Mouse (Mus musculus): ENCODE measurements around the gene Myrip. TPM values are rescaled to one million over a fixed set of nuclear protein-coding genes. Genes with fewer than 3 reads are reported as not detected.

Myrip gene
- total and polyA plus RNA-seq, 2 experiments from 2014 or later: 3.0 to 12.4 TPM

GRCm38 (mm10) chr9:120418582-120418981 lies 117.3 kb downstream of the Myrip start:
- H3K4me2 ChIP-seq (ENCODE audit: low read depth): no peak overlapping the region
- ATAC-seq (no peak), DNase-seq (no peak)
- no peaks in the 10 kb centered on the region for H3K9me3 ChIP-seq (ENCODE audit: low read length)
- WGBS: 92% methylated on average over 7 of the region's 7 CpGs
- 0 out of 2 replicates have a peak, but pooled peaks cover 3% of the 10 kb centered on the region for H3K4me1 ChIP-seq (ENCODE audit: insufficient read depth)
- no peak overlapping the region for H3K9ac ChIP-seq
- no peak overlapping the region for H3K4me3 ChIP-seq (ENCODE audit: low read depth, low read length)
- H3K36me3 ChIP-seq (ENCODE audit: insufficient read depth): no peaks in the 10 kb centered on the region
- H3K27me3 ChIP-seq (ENCODE audit: insufficient read depth, low read length): no peaks in the 10 kb centered on the region
- H3K27ac ChIP-seq (ENCODE audit: low read depth, low read length): no peak overlapping the region
- TF ChIP-seq CTCF (IDR thresholded peaks at IDR 0.05; ENCODE audit: low read depth): no peak

- Histone ChIP-seq H3K27ac (ENCODE audit: low read depth, low read length) (no peak overlapping the region), H3K4me3 (ENCODE audit: low read depth, low read length) (no peak overlapping the region), H3K27me3 (ENCODE audit: insufficient read depth, low read length) (no peaks in the 10 kb centered on the region), H3K9me3 (ENCODE audit: low read length) (no peaks in the 10 kb centered on the region), H3K9ac (no peak overlapping the region), H3K4me1 (ENCODE audit: insufficient read depth) (no peaks in the 10 kb centered on the region), H3K36me3 (ENCODE audit: insufficient read depth) (no peaks in the 10 kb centered on the region), H3K4me2 (ENCODE audit: low read depth) (no peak overlapping the region)
- TF ChIP-seq CTCF (IDR thresholded peaks at IDR 0.05; ENCODE audit: low read depth): no peak
- ATAC-seq (no peak), DNase-seq (no peak)
- 75% methylated on average over 7 of the region's 7 CpGs for WGBS
Measured at GRCm38 (mm10) chr9:120424567-120424966, 123.3 kb downstream of the Myrip start.

GRCm38 (mm10) chr9:120425768-120426167 lies 124.5 kb downstream of the Myrip start:
- peak; percentile 88 for TF ChIP-seq CTCF (IDR thresholded peaks at IDR 0.05; ENCODE audit: low read depth)
- DNase-seq (peak; percentile 89), ATAC-seq (peak; percentile 48; the same call in 1 of the 2 replicates)
- Histone ChIP-seq H3K9ac (no peak overlapping the region), H3K4me2 (ENCODE audit: low read depth) (no peak overlapping the region), H3K27ac (ENCODE audit: low read depth, low read length) (no peak overlapping the region), H3K27me3 (ENCODE audit: insufficient read depth, low read length) (no peaks in the 10 kb centered on the region), H3K36me3 (ENCODE audit: insufficient read depth) (no peaks in the 10 kb centered on the region), H3K4me1 (ENCODE audit: insufficient read depth) (no peaks in the 10 kb centered on the region), H3K9me3 (ENCODE audit: low read length) (no peaks in the 10 kb centered on the region), H3K4me3 (ENCODE audit: low read depth, low read length) (no peak overlapping the region)
- WGBS: 38% methylated on average over 5 of the region's 5 CpGs

GRCm38 (mm10) chr9:120428181-120428580 lies 126.9 kb downstream of the Myrip start:
- Histone ChIP-seq H3K4me2 (ENCODE audit: low read depth) (no peak overlapping the region), H3K9me3 (ENCODE audit: low read length) (no peaks in the 10 kb centered on the region), H3K27me3 (ENCODE audit: insufficient read depth, low read length) (no peaks in the 10 kb centered on the region), H3K27ac (ENCODE audit: low read depth, low read length) (no peak overlapping the region), H3K4me1 (ENCODE audit: insufficient read depth) (no peaks in the 10 kb centered on the region), H3K36me3 (ENCODE audit: insufficient read depth) (no peaks in the 10 kb centered on the region), H3K4me3 (ENCODE audit: low read depth, low read length) (no peak overlapping the region), H3K9ac (no peak overlapping the region)
- ATAC-seq: no peak
- no peak for TF ChIP-seq CTCF (IDR thresholded peaks at IDR 0.05; ENCODE audit: low read depth)
- no peak for DNase-seq
- WGBS: 65% methylated on average over 6 of the region's 6 CpGs

GRCm38 (mm10) chr9:120433747-120434146 lies 132.4 kb downstream of the Myrip start:
- WGBS: 24% methylated on average over 8 of the region's 8 CpGs
- TF ChIP-seq CTCF (IDR thresholded peaks at IDR 0.05; ENCODE audit: low read depth): peak; percentile 98
- no peaks in the 10 kb centered on the region for H3K36me3 ChIP-seq (ENCODE audit: insufficient read depth)

GRCm38 (mm10) chr9:120435841-120436240 lies 134.5 kb downstream of the Myrip start:
- H3K9me3 ChIP-seq (ENCODE audit: low read length): no peaks in the 10 kb centered on the region
- H3K4me2 ChIP-seq (ENCODE audit: low read depth): no peak overlapping the region
- H3K27me3 ChIP-seq (ENCODE audit: insufficient read depth, low read length): no peaks in the 10 kb centered on the region
- WGBS: 17% methylated on average over 8 of the region's 8 CpGs
- no peaks in the 10 kb centered on the region for H3K4me1 ChIP-seq (ENCODE audit: insufficient read depth)
- peak; percentile 53 for TF ChIP-seq CTCF (IDR thresholded peaks at IDR 0.05; ENCODE audit: low read depth)
- no peaks in the 10 kb centered on the region for H3K36me3 ChIP-seq (ENCODE audit: insufficient read depth)
- H3K27ac ChIP-seq (ENCODE audit: low read depth, low read length): 0 out of 2 replicates have a peak overlapping the region, but pooled peaks have one; percentile 21
- H3K9ac ChIP-seq: no peak overlapping the region
- DNase-seq: peak; percentile 74
- H3K4me3 ChIP-seq (ENCODE audit: low read depth, low read length): no peak overlapping the region
- ATAC-seq: peak; percentile 80

More at GRCm38 (mm10) chr9:120433747-120434146, 132.4 kb downstream of the Myrip start:
- Histone ChIP-seq H3K4me3 (ENCODE audit: low read depth, low read length) (no peak overlapping the region), H3K9me3 (ENCODE audit: low read length) (no peaks in the 10 kb centered on the region), H3K27me3 (ENCODE audit: insufficient read depth, low read length) (no peaks in the 10 kb centered on the region), H3K9ac (no peak overlapping the region), H3K4me2 (ENCODE audit: low read depth) (no peak overlapping the region), H3K27ac (ENCODE audit: low read depth, low read length) (no peak overlapping the region), H3K4me1 (ENCODE audit: insufficient read depth) (no peaks in the 10 kb centered on the region)
- ATAC-seq (peak; percentile 37; the same call in 1 of the 2 replicates), DNase-seq (peak; percentile 85)

- ATAC-seq (no peak), DNase-seq (no peak)
- Histone ChIP-seq H3K27me3 (ENCODE audit: insufficient read depth, low read length) (no peaks in the 10 kb centered on the region), H3K4me3 (ENCODE audit: low read depth, low read length) (no peak overlapping the region), H3K9me3 (ENCODE audit: low read length) (no peaks in the 10 kb centered on the region), H3K4me2 (ENCODE audit: low read depth) (no peak overlapping the region), H3K36me3 (ENCODE audit: insufficient read depth) (no peaks in the 10 kb centered on the region), H3K9ac (no peak overlapping the region), H3K4me1 (ENCODE audit: insufficient read depth) (no peaks in the 10 kb centered on the region), H3K27ac (ENCODE audit: low read depth, low read length) (0 out of 2 replicates have a peak overlapping the region, but pooled peaks have one; percentile 21)
- WGBS: 30% methylated on average over 2 of the region's 2 CpGs
- no peak for TF ChIP-seq CTCF (IDR thresholded peaks at IDR 0.05; ENCODE audit: low read depth)
Measured at GRCm38 (mm10) chr9:120436854-120437253, 135.5 kb downstream of the Myrip start.

All from forebrain, postnatal 0 days (tissue).